Mouse (Mus musculus) heart, embryonic 13.5 days (tissue): ENCODE data around the gene Sycp1. TPM values are rescaled to one million over a fixed set of nuclear protein-coding genes. Genes with fewer than 3 reads are reported as not detected.

Experiments
- polyA plus RNA-seq: library from polyadenylated mRNA; unstranded; fragments of >200 nt; fragmentation: Nextera tagmentation; extraction: Ambion mirVana; gene quantifications from 2 replicates; pipeline ENCODE4 v1.2.1, GENCODE M21; 2015

Gene Sycp1
- polyA plus RNA-seq, 1 experiment from 2014 or later, result not detected

Other genes with a start within 250 kb of the Sycp1 start
- gene Tspan2, start 201.6 kb downstream of the Sycp1 start, polyA plus RNA-seq, result 24.8 and 25.0 TPM in 2 replicates
- 0.12 TPM in 1 of 2 replicates, not detected in the other for gene Tshb, start 153.4 kb downstream of the Sycp1 start, polyA plus RNA-seq
- gene Nr1h5, start 28.0 kb upstream of the Sycp1 start, polyA plus RNA-seq, result 0.17 and 0.36 TPM in 2 replicates
- gene Sike1, start 59.6 kb upstream of the Sycp1 start, polyA plus RNA-seq, result 64.5 and 70.0 TPM in 2 replicates
- 249 and 271 TPM in 2 replicates for gene Csde1, start 84.3 kb upstream of the Sycp1 start, polyA plus RNA-seq
- gene Nras, start 122.2 kb upstream of the Sycp1 start, polyA plus RNA-seq, result 82.4 and 83.1 TPM in 2 replicates
- gene Ampd1, start 137.9 kb upstream of the Sycp1 start, polyA plus RNA-seq, result 0.09 and 0.16 TPM in 2 replicates
- 3.0 and 3.7 TPM in 2 replicates for gene Dennd2c, start 166.5 kb upstream of the Sycp1 start, polyA plus RNA-seq
- gene Bcas2, start 235.6 kb upstream of the Sycp1 start, polyA plus RNA-seq, result 121 and 139 TPM in 2 replicates